Comparison of ENCODE assay signal across 13 mouse cellular contexts in the genomic region with DNA sequence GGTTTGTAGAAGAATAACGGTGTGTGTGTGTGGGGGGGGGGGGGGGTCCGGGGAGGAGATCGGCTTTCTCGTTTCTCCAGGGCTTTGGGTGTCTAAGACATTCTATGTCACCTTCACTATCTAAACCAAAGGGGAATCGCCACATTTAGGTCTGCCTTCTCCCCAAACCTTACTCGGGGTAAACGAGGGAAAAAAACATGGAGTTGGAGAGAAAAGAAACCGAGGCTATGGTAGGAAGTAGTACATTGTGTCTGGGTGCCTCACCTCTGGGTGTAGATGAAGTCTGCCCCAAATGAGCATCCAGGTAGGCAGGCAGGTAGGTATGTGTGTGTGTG. TPM values are rescaled to one million over a fixed set of nuclear protein-coding genes. Genes with fewer than 3 reads are reported as not detected.
DNase-seq lines count a peak whose midpoint lies in the region; ATAC-seq and TF ChIP-seq lines count a peak whose summit lies in the region.
"Had no signal": no experiment of that assay in that cellular context is flagged by ENCODE, and none has a peak within 500 bp of the region (broad histone marks: within the 10 kb centered on the region; RNA-seq: fewer than 3 reads in every experiment).

No protein-coding gene starts in this region.

- H3K4me1 ChIP-seq in forebrain, embryonic 14.5 days (ENCODE audit: control insufficient read depth, insufficient read depth, low read length) = peaks cover 42% of the 10 kb centered on the region
- H3K4me1 ChIP-seq in limb, embryonic 10.5 days = peaks cover 65% of the 10 kb centered on the region
- peaks cover 63% of the 10 kb centered on the region for H3K4me1 ChIP-seq in neural tube, embryonic 12.5 days
- peaks cover 5% of the 10 kb centered on the region for H3K4me1 ChIP-seq in heart, embryonic 11.5 days (ENCODE audit: control insufficient read depth, insufficient read depth, low read length)

- peak overlapping the region; percentile 74 for H3K4me3 ChIP-seq in layer of hippocampus, adult 2 months
- peak overlapping the region; percentile 55 for H3K4me3 ChIP-seq in forebrain, embryonic 14.5 days (ENCODE audit: low read depth, low read length)
- H3K4me3 ChIP-seq in limb, embryonic 10.5 days = peak overlapping the region; percentile 45
- peak overlapping the region; percentile 50 for H3K4me3 ChIP-seq in neural tube, embryonic 12.5 days
- H3K4me3 ChIP-seq in heart, embryonic 11.5 days (ENCODE audit: low read depth, low read length) = no peak overlapping the region

- H3K9me3 ChIP-seq in forebrain, embryonic 14.5 days (replicated peaks; ENCODE audit: control insufficient read depth, low read length) = no peaks in the 10 kb centered on the region
- no peaks in the 10 kb centered on the region for H3K9me3 ChIP-seq in limb, embryonic 10.5 days (replicated peaks)
- no peaks in the 10 kb centered on the region for H3K9me3 ChIP-seq in neural tube, embryonic 12.5 days
- H3K9me3 ChIP-seq in heart, embryonic 11.5 days (replicated peaks; ENCODE audit: control insufficient read depth, low read length) = no peaks in the 10 kb centered on the region
- H3K9me3 ChIP-seq: heart, embryonic 12.5 days had no signal

- no peaks in the 10 kb centered on the region for H3K27me3 ChIP-seq in forebrain, embryonic 14.5 days (replicated peaks; ENCODE audit: control insufficient read depth, insufficient read depth, low read length)
- peaks cover 73% of the 10 kb centered on the region for H3K27me3 ChIP-seq in limb, embryonic 10.5 days (ENCODE audit: low read depth, poor library complexity, severe bottlenecking)
- H3K27me3 ChIP-seq in neural tube, embryonic 12.5 days (replicated peaks) = 0 out of 2 replicates have a peak, but pooled peaks cover 3% of the 10 kb centered on the region
- peaks cover 73% of the 10 kb centered on the region for H3K27me3 ChIP-seq in heart, embryonic 11.5 days (ENCODE audit: control insufficient read depth, insufficient read depth, low read length)

- H3K36me3 ChIP-seq in forebrain, embryonic 14.5 days (ENCODE audit: control insufficient read depth, insufficient read depth, low read length) = no peaks in the 10 kb centered on the region
- H3K36me3 ChIP-seq in limb, embryonic 10.5 days = no peaks in the 10 kb centered on the region
- no peaks in the 10 kb centered on the region for H3K36me3 ChIP-seq in neural tube, embryonic 12.5 days
- no peaks in the 10 kb centered on the region for H3K36me3 ChIP-seq in heart, embryonic 11.5 days (ENCODE audit: control insufficient read depth, insufficient read depth, low read length)
- H3K36me3 ChIP-seq: heart, embryonic 12.5 days had no signal

- DNase-seq in layer of hippocampus, adult 2 months (ENCODE audit: low spot score in 2 of 2) = no peak
- DNase-seq in layer of hippocampus, postnatal 10 days (ENCODE audit: low spot score in 2 of 2) = no peak
- no peak for DNase-seq in forebrain, embryonic 14.5 days (ENCODE audit: low spot score)
- DNase-seq in limb, embryonic 10.5 days (ENCODE audit: low spot score) = no peak
- no peak for DNase-seq in right cerebral cortex, postnatal 4 days
- DNase-seq in layer of hippocampus, adult 9-11 months = no peak
- DNase-seq: cerebellum, adult 9-10 months; gastrocnemius, adult 2 months; lung, adult 18-20 months; spleen, adult 18-20 months had no signal

- no peak for ATAC-seq in forebrain, embryonic 14.5 days
- no peak for ATAC-seq in neural tube, embryonic 12.5 days (ENCODE audit: low FRiP score, low read depth)
- no peak for ATAC-seq in heart, embryonic 11.5 days (replicated peaks; ENCODE audit: insufficient number of reproducible peaks, low FRiP score, low TSS enrichment)

- WGBS in forebrain, embryonic 14.5 days = under 1% methylated on average over 8 of the region's 8 CpGs
- 14% methylated on average over 8 of the region's 8 CpGs for WGBS in limb, embryonic 10.5 days
- 3% methylated on average over 7 of the region's 8 CpGs for WGBS in neural tube, embryonic 12.5 days
- 20% methylated on average over 8 of the region's 8 CpGs for WGBS in heart, embryonic 11.5 days (ENCODE audit: insufficient replicate concordance)

- H3K27ac ChIP-seq in layer of hippocampus, adult 2 months = peak overlapping the region; percentile 93
- peak overlapping the region; percentile 88 for H3K27ac ChIP-seq in forebrain, embryonic 14.5 days (ENCODE audit: low read depth, low read length)
- no peak overlapping the region for H3K27ac ChIP-seq in limb, embryonic 10.5 days
- peak overlapping the region; percentile 50 for H3K27ac ChIP-seq in neural tube, embryonic 12.5 days
- H3K27ac ChIP-seq in heart, embryonic 11.5 days (ENCODE audit: low read depth, low read length) = no peak overlapping the region
- H3K27ac ChIP-seq: gastrocnemius, adult 2 months had no signal

- peak overlapping the region; percentile 81 for H3K4me2 ChIP-seq in forebrain, embryonic 14.5 days (ENCODE audit: low read length)
- H3K4me2 ChIP-seq in neural tube, embryonic 12.5 days (replicated peaks) = peak overlapping the region; percentile 78
- no peak overlapping the region for H3K4me2 ChIP-seq in heart, embryonic 11.5 days

- no peak for TF ChIP-seq CTCF in layer of hippocampus, adult 2 months (conservative IDR thresholded peaks at IDR 0.05)

- H3K9ac ChIP-seq in forebrain, embryonic 14.5 days (ENCODE audit: low read length) = peak overlapping the region; percentile 80
- H3K9ac ChIP-seq in neural tube, embryonic 12.5 days = peak overlapping the region; percentile 67
- no peak overlapping the region for H3K9ac ChIP-seq in heart, embryonic 11.5 days (ENCODE audit: low read depth, low read length)
- H3K9ac ChIP-seq: heart, embryonic 12.5 days had no signal

RNA-seq across cellular contexts. Expression of a gene that starts 12.0 kb away (rescaled TPM):
- total RNA-seq in layer of hippocampus, adult 2 months (2021) = 10 to 100 TPM; 20.8 to 23.7 TPM
- total RNA-seq in layer of hippocampus, postnatal 10 days (2021) = 10 to 100 TPM; 32.3 to 36.5 TPM
- polyA plus RNA-seq in forebrain, embryonic 14.5 days (2014; fragmentation: Nextera tagmentation; extraction: Ambion mirVana) = 42.2 and 44.0 TPM in 2 replicates
- polyA plus RNA-seq in limb, embryonic 10.5 days (2016; fragmentation: Nextera tagmentation; extraction: Ambion mirVana) = 59.5 and 73.3 TPM in 2 replicates
- 47.6 and 48.0 TPM in 2 replicates for polyA plus RNA-seq in neural tube, embryonic 12.5 days (2016; fragmentation: Nextera tagmentation; extraction: Ambion mirVana)
- 27.5 and 33.8 TPM in 2 replicates for polyA plus RNA-seq in heart, embryonic 11.5 days (2014; fragmentation: Nextera tagmentation; extraction: Ambion mirVana)

RNA-seq across cellular contexts. Expression of a gene that starts 29.5 kb away (rescaled TPM):
- total RNA-seq in layer of hippocampus, adult 2 months (2021) = under 1 TPM; 0.34 to 0.49 TPM
- 1 to 10 TPM in 1 of 2 experiments, under 1 TPM in 1; 0.73 to 1.2 TPM for total RNA-seq in layer of hippocampus, postnatal 10 days (2021)
- polyA plus RNA-seq in forebrain, embryonic 14.5 days (2014; fragmentation: Nextera tagmentation; extraction: Ambion mirVana) = 0.65 and 1.6 TPM in 2 replicates
- 0.61 and 0.82 TPM in 2 replicates for polyA plus RNA-seq in limb, embryonic 10.5 days (2016; fragmentation: Nextera tagmentation; extraction: Ambion mirVana)
- polyA plus RNA-seq in neural tube, embryonic 12.5 days (2016; fragmentation: Nextera tagmentation; extraction: Ambion mirVana) = 0.38 and 0.41 TPM in 2 replicates
- 0.54 and 1.2 TPM in 2 replicates for polyA plus RNA-seq in heart, embryonic 11.5 days (2014; fragmentation: Nextera tagmentation; extraction: Ambion mirVana)

RNA-seq across cellular contexts. Expression of a gene that starts 36.6 kb away (rescaled TPM):
- 1 to 10 TPM; 6.5 to 6.6 TPM for total RNA-seq in layer of hippocampus, adult 2 months (2021)
- 1 to 10 TPM; 6.4 to 6.9 TPM for total RNA-seq in layer of hippocampus, postnatal 10 days (2021)
- 18.7 and 20.5 TPM in 2 replicates for polyA plus RNA-seq in forebrain, embryonic 14.5 days (2014; fragmentation: Nextera tagmentation; extraction: Ambion mirVana)
- polyA plus RNA-seq in limb, embryonic 10.5 days (2016; fragmentation: Nextera tagmentation; extraction: Ambion mirVana) = 21.0 and 23.5 TPM in 2 replicates
- 19.7 TPM in 2 replicates for polyA plus RNA-seq in neural tube, embryonic 12.5 days (2016; fragmentation: Nextera tagmentation; extraction: Ambion mirVana)
- polyA plus RNA-seq in heart, embryonic 11.5 days (2014; fragmentation: Nextera tagmentation; extraction: Ambion mirVana) = 12.1 and 12.5 TPM in 2 replicates

Comparison
In these comparisons a context has a peak if more than half of its experiments do, and no peak if none do; other contexts are left out.
1. H3K27ac ChIP-seq: peak in layer of hippocampus, adult 2 months (single experiment), forebrain, embryonic 14.5 days (single experiment) and neural tube, embryonic 12.5 days (single experiment); none in limb, embryonic 10.5 days (single experiment) and heart, embryonic 11.5 days (single experiment).